Mouse (Mus musculus) cerebellum, adult 18-20 months (tissue): Measurements from ENCODE around the gene Hivep2.

Experiments used
- DNase-seq, 2 experiments: peaks; one replicate each; pipeline ENCODE4 v3.0.0; 2021

Gene Hivep2

DNA sequence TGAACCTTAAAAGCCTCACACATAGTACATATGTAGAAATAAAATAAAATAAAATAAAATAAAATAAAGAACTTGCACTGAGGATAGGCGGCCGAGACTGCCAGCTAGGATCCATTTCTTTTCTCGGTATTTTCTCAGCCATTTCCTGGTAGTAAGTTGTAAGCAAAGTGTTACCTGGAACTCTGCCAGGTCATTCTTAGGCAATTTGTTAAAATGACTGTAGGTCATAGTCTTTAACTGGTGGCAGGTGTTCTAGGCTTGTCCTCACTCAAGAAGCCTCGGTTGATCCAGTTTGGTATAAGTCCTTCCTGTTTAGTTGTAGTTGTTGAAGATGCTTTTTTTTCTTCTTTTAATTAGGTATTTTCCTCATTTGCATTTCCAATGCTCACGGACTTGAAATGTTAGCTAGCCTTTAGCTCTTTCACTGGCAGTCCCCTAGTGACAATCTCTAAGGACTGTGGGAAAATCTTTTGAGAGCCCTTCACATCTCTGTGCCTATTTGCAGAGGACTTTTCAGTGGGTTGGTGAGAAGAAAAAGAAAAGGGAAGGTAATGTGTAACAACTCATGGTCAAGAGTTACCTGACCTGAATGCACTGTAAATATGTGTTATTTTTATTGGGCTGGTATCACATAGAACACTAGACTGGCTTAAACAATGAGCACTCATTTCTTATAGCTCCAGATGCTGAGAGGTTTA, 203.1 kb downstream of the Hivep2 start:
- no peak for DNase-seq

DNA sequence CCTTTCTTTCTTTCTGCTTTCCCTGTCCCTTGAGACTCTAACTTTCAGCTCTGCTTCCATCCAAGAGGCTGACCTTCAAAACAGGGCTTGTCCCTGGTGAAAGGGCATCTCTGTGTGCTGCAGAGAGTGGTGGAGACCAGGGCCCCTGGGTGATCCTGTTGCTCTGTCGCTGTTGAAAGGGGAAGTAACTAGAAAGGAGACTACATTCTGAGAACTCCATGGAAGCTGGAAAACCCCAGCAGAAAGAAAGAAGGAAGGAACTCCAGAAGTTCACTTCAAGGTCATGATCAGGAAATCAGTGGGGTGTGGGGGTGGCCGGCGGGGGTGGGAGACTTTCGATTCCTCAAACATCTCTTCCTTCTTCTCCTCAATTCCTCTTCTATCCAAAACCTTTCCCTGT, 208.2 kb downstream of the Hivep2 start:
- no peak for DNase-seq

DNA sequence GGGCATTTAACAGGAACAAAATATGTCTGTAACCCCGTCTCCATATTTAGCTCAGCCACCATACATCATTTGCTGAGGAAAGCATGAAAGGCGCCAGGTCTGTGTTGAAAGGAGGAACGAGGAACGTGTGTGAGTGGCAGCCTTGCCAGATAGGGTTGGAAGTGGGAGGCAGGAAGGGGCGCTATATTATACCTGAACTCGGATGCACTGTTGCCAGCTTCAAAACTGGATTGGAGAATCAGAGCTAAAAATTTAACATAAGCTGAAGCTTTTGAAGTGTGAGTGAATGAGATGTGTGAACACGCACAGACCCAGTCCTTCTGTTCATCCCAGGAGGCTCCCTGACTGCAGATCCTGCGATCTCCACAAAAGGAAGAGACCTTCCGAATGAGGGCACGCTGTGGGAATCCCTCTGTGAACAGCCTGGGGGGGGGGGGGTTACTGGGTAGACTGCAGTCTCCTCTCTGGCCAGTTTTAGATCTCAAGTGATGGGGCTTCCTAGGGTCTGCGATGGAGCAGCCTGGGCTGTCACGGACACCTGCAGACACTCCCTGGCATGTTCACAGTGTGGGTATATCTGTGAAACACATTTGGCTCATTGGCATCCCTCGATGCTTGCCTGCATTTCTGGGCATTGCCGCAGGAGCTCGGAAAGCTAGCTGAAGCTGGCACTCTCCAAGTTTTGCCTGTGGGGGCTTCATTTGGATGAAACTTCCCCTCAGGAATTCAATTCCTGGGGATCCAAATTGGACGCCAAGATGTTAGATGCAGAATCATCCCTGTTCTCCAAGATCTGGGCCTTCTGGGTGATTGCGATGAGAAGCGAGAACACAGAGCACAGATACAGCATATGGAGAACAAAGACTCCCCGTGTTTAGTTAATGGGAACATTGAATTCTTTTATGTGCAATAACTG, 213.8 kb downstream of the Hivep2 start:
- DNase-seq, result peak; percentile 40 to 59

DNA sequence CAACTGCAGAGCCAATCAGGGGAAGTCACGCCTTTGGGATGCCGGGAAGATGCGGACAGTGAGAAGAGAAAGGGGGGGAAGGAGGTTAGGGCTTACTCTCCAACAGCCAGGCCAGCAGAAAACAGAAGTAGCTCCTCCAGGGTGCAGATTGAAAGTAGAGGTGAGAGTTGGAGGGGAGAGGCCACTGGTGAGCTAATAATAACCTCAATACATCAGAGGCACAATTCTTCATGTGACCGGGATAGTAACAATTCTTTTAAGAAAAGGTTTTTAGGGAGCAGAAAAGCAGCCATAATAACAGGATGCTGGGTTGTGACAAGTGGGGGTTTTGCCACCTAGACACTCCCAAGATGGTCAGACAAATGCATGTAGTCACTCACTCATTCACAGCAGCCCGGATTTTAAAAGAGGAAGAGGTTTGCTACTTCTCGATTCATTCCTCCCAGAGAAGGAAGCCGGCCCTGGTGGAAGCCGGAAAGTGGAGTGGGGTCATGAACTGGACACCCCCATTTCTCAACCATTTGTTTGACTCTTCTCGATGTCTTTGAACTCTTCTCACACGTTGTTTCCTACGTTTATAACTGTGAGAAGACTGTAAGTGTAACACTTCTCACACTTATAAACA, 220.6 kb downstream of the Hivep2 start:
- no peak for DNase-seq

DNA sequence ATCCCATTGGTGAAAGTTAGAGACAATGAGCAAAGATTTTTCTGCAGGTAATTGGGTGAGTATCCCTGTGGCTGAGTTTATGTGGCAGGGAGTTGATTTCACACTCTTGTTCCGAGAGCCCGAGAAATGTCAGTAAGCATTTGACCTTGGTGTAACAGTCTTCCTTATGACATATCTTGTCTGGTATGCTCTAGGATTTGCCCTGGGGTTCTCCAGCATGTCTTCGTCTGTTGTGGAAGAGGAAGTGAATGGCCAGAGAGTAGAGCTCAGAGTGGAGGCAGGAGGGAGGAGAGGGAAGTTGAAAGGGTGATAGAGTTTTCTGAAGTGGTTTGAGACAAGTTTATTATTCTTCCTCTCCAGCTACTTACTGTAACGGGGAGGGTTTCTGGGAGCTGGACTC, 223.2 kb downstream of the Hivep2 start:
- no peak for DNase-seq

DNA sequence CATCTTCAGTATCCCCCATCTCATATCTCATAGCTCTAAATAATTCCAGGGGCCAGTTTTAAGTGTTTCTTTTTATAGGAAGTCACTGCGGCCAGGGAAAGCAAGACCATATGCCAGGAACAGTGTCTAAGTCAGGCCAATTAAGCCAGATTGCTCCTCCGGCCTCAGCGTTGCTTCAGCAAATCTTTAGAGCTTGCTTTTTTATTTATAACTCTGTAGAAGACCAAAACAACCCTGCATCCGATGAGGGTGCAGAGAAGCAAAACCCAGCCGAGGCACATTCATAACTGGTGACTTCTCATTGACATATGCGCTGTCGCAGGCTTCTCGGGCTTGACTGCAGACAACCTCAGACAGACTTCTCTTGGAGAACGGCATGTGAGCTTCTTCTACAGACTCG, 225.3 kb downstream of the Hivep2 start:
- peak; percentile 28 to 41 for DNase-seq

DNA sequence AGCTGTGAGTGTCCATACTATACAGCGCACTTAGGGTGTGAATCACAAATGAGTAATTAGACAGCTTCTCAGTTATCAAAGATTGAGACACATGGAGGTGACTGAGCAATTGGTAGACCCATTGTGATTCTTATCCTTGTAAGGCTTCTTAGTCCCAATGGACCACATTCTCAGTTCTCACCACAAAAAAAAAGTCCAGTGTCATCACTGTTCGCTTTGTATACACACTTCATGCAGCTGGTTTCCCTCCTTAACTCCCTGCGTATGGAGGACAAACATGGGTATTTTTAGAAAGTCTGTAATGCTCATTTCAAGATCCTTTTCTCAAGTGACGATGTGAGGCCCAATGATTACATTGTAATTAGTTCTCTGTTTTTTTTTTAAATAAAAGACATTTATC, 226.3 kb downstream of the Hivep2 start:
- DNase-seq, result no peak

DNA sequence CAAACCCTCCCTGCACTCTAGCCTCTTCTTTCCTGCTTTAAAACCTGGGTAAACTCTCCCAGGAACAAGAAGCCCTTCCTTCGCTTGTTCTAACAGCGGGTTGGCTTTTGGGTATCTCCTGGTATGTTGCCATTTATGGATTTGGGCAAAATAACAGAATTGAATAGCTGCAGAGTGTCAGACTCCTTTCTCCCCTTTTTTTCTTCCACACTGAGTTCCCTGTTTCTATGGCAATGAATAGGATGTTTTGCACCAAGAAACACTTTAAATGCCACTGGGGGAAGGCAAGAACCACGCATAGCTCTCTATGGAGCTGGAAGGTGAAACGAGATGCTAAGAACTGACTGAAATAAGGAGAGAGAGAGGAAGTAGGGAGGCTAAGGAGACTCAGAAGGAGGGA, 227.8 kb downstream of the Hivep2 start:
- no peak for DNase-seq

DNA sequence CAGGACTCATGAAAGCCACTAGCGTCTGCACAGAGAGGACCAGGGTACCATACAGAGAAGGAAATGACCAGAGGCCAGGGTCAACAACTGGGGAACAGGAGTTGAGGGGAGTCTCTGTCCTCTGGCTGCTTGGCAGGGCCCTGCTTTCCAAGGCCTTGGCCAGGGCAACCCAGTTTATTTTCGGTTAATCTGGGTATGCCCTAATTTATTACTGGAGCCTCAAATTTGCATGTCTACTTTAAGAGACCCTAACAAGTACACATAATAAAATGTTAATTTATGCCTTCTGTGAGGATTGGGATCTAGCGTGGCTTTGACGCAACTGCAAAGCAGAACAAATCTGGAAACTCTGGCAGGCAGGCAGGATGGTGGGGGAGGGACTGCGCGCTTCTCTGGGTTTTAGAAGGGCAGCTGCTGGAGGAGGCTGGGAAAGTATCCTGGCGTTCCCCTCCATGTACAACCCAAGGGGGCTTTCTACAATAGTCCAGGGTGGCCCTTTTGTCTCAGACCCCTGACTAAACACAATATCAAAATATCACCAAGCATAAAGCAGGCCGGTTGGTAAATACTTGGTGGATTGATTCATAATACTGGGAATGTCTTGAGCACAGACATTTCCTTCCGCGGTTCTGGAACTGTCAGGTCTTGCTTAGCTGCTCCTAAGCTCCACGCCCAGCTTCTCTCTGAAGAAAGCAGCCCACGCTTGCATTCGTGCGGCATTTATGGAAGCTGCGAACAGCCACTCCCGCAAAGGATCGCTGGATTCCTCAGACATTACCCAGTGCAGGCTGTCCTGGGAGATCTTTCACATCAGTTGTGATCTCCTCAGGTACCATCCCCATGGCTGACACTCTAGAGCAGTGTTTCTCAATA, 230.1 kb downstream of the Hivep2 start:
- no peak for DNase-seq

DNA sequence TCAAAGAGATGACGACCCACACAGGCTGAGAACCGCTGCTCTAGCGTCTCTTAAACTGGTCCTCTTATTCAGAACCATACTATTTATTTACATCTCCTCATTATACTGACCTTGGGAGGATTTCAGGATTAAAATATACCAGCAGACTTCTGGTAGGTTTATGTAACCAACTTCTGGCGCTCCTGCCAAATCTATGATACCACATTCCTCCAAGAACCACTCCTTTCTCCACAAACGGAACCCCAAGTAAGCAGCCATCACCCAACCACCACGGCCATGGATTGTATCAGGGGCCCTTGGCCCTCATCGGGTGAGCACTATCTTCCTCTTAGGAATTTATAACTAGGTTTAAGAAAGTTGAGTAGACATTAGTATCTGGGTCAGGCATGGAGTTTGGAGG, 230.9 kb downstream of the Hivep2 start:
- DNase-seq, result no peak

DNA sequence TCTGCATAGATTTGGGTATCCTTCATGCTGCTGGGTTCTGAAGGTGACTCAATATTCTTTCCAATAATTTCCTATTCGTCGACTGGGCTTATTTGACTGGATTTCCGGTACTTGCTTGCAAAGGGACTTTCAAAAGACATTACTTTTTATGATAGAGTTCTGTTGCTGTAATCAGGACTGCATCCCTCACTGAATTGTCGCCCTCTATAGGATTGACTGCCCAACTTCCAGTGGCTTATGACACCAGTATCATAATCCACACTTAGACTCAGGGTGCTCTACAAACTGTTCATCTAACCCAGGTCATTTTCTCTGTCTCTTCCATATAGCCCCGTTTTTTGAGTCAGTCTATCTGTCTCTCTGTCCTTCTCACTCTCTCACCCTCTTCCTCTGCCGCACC, 231.4 kb downstream of the Hivep2 start:
- no peak for DNase-seq

DNA sequence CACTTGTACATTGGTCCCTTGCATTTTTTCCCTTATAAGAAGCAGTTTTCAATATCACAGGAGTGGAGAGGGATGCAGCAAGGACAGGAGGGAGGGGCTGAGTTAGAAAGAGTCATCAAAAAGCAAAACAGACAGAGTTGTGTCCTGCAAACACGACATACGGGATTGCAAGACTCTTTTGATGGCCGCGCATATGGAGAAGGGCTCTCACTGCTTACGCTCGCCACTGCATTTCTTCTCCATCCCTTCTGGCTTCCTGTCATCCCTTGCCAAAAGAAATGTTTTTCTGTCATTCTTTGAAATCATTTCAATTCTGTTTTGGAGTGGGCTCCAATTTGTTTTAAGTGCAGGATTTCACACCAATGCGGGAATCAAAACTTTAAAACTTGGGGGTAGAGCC, 233.5 kb downstream of the Hivep2 start:
- no peak for DNase-seq

DNA sequence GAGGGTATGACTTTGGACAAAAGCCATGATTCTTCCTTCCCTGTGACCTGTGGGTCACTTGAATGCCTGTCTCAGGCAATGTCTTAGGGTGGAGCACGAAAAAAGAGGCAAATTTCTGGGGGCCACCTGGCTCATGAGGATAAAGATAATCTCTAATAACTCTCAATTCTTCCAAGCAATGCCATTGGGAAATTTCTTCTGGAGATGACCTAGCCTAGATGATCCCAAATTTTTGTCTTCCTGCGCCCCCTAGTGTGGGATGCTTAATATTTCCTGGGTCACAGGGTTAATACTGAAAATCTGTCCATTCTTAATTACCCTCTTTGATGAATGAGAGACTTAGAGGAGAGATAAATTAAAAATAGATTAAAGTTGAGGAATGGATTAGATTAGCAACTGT, 234.4 kb downstream of the Hivep2 start:
- DNase-seq, result peak; percentile 73 to 84
